Mouse (Mus musculus) C2C12 (cell line): ENCODE data around the gene Vps13d.

Experiments
- CTCF ChIP-seq: IDR thresholded peaks from one replicate; pipeline ENCODE4 v1.5.1; 2011; ENCODE audit not compliant: control insufficient read depth, insufficient read depth, insufficient read length
- MAX ChIP-seq: IDR thresholded peaks from one replicate; pipeline ENCODE4 v1.6.1; 2011; ENCODE audit warnings: mild to moderate bottlenecking, control low read depth

- TF ChIP-seq CTCF (no peak), MAX (no peak)
Observed at GRCm38 (mm10) chr4:145195172-145195571, 367 bp upstream of the Vps13d start.
